Mouse (Mus musculus): ENCODE results near the gene Glrp1. TPM values are rescaled to one million over a fixed set of nuclear protein-coding genes. Genes with fewer than 3 reads are reported as not detected.

Gene Glrp1
- polyA plus RNA-seq, 1 experiment: 1.7 TPM

DNA sequence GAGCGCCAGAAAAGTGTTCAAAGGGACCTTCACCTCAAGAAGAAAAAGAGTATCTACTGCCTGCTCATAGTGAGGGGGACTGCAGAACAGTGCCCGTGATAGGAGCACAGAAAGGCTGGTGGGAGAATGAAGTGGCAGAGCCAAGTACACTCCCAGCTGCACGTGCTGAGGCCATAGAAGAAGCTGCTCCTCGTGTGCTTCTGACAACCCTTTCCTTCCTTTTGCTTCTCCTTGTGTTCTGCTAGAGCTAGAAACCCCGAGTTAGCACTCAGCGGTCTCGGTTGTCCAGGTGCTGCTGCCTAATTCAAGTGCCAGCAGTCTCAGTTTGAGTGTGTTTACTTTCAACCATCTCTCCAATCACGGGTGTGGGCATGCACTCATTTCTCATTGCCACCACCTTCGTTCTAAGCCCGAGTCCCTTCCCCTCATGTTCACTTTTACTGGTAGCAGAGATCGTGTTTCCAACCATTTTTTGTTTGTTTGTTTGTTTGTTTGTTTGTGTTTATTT, 10.6 kb downstream of the Glrp1 start:
- no peaks in the 10 kb centered on the region for H3K4me1 ChIP-seq (ENCODE audit: control insufficient read depth, insufficient read depth, low read length)
- TF ChIP-seq POLR2A (IDR thresholded peaks at IDR 0.05; ENCODE audit: control insufficient read depth, low read depth, low read length) (no peak), CTCF (IDR thresholded peaks at IDR 0.05; ENCODE audit: control insufficient read depth, insufficient read depth, insufficient replicate concordance, low read depth, low read length) (no peak)
- no peak overlapping the region for H3K27ac ChIP-seq (ENCODE audit: control insufficient read depth, insufficient read depth, low read depth, low read length)
- H3K36me3 ChIP-seq (ENCODE audit: control insufficient read depth, insufficient read depth, low read length): no peaks in the 10 kb centered on the region
- H3K4me3 ChIP-seq (ENCODE audit: control insufficient read depth, low read depth, low read length): peak overlapping the region; percentile 63
- no peaks in the 10 kb centered on the region for H3K27me3 ChIP-seq (ENCODE audit: control insufficient read depth, insufficient read depth, low read length)

- no peaks in the 10 kb centered on the region for H3K27me3 ChIP-seq (ENCODE audit: control insufficient read depth, insufficient read depth, low read length)
Measured at GRCm38 (mm10) chr1:88497407-88497806, 12.5 kb downstream of the Glrp1 start.

DNA sequence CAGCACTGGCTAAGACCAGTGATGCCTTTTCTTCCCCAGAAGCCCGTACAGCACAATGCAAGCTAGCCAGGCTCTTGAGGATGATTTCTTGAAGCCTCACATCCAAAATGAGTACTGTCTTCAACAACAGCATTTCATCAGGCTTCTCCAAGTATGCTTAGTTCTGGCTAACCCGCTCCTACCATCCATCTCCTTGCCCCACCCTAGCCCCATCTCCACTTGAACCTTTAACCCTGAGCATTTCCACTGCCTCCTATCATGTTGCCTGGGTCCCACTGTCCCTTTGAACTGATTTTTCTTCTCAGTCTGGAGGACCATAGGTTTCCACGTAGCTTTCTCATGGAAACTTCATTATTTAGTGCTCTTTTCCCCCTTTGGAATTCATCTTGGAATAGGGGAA, 17.5 kb downstream of the Glrp1 start:
- Histone ChIP-seq H3K27me3 (ENCODE audit: control insufficient read depth, insufficient read depth, low read length) (no peaks in the 10 kb centered on the region), H3K4me1 (ENCODE audit: control insufficient read depth, insufficient read depth, low read length) (peaks cover 11% of the 10 kb centered on the region), H3K36me3 (ENCODE audit: control insufficient read depth, insufficient read depth, low read length) (no peaks in the 10 kb centered on the region), H3K4me3 (ENCODE audit: control insufficient read depth, low read depth, low read length) (no peak overlapping the region), H3K27ac (ENCODE audit: control insufficient read depth, insufficient read depth, low read depth, low read length) (no peak overlapping the region)
- TF ChIP-seq CTCF (IDR thresholded peaks at IDR 0.05; ENCODE audit: control insufficient read depth, insufficient read depth, insufficient replicate concordance, low read depth, low read length) (no peak), POLR2A (IDR thresholded peaks at IDR 0.05; ENCODE audit: control insufficient read depth, low read depth, low read length) (no peak)

More at GRCm38 (mm10) chr1:88497407-88497806, 12.5 kb downstream of the Glrp1 start:
- TF ChIP-seq CTCF (IDR thresholded peaks at IDR 0.05; ENCODE audit: control insufficient read depth, insufficient read depth, insufficient replicate concordance, low read depth, low read length) (no peak), POLR2A (IDR thresholded peaks at IDR 0.05; ENCODE audit: control insufficient read depth, low read depth, low read length) (no peak)
- H3K27ac ChIP-seq (ENCODE audit: control insufficient read depth, insufficient read depth, low read depth, low read length): no peak overlapping the region
- no peaks in the 10 kb centered on the region for H3K4me1 ChIP-seq (ENCODE audit: control insufficient read depth, insufficient read depth, low read length)
- H3K36me3 ChIP-seq (ENCODE audit: control insufficient read depth, insufficient read depth, low read length): no peaks in the 10 kb centered on the region
- no peak overlapping the region for H3K4me3 ChIP-seq (ENCODE audit: control insufficient read depth, low read depth, low read length)

DNA sequence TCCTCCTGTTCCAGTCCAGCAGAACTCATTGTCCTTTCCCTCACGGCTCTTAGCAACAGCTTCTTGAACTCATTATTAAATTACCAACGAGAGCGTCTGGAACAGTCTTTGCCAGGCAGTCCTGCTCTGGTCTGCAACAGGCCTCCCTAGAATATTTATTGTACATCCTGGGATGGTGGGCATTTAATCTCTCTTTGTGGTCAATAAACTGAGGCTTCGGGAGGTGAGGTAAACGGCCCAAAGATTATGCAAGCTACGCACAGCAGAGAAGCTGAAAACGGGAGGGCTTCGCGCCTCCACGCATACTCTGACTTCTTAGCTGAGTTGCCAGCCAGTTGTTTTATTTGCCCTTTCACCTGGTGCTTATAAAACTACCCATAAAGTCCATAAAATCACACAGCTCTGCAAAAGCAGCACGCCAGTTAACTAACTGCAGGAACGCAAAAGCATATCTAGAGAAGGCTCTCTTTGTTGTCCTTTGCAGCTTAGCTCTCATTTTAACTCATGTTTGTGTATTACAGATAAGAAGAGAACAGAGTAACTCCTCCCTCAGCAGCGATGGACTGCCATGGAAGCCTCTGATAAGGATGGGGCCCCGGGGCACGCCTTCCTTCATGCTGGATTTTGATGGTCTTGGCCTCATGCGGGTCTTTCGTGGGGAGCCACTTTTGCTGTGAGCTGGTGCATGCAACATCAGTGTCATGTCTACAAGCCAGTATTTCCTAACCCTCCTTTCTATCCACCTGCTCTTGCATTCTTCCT, 18.1 kb downstream of the Glrp1 start:
- no peaks in the 10 kb centered on the region for H3K27me3 ChIP-seq (ENCODE audit: control insufficient read depth, insufficient read depth, low read length)
- H3K4me3 ChIP-seq (ENCODE audit: control insufficient read depth, low read depth, low read length): no peak overlapping the region
- TF ChIP-seq CTCF (IDR thresholded peaks at IDR 0.05; ENCODE audit: control insufficient read depth, insufficient read depth, insufficient replicate concordance, low read depth, low read length): no peak
- TF ChIP-seq POLR2A (IDR thresholded peaks at IDR 0.05; ENCODE audit: control insufficient read depth, low read depth, low read length): no peak
- H3K4me1 ChIP-seq (ENCODE audit: control insufficient read depth, insufficient read depth, low read length): peaks cover 11% of the 10 kb centered on the region
- no peaks in the 10 kb centered on the region for H3K36me3 ChIP-seq (ENCODE audit: control insufficient read depth, insufficient read depth, low read length)
- H3K27ac ChIP-seq (ENCODE audit: control insufficient read depth, insufficient read depth, low read depth, low read length): no peak overlapping the region

- H3K4me1 ChIP-seq (ENCODE audit: control insufficient read depth, insufficient read depth, low read length): peaks cover 11% of the 10 kb centered on the region
- H3K27me3 ChIP-seq (ENCODE audit: control insufficient read depth, insufficient read depth, low read length): no peaks in the 10 kb centered on the region
- no peaks in the 10 kb centered on the region for H3K36me3 ChIP-seq (ENCODE audit: control insufficient read depth, insufficient read depth, low read length)
- no peak overlapping the region for H3K27ac ChIP-seq (ENCODE audit: control insufficient read depth, insufficient read depth, low read depth, low read length)
- peak overlapping the region; percentile 57 for H3K4me3 ChIP-seq (ENCODE audit: control insufficient read depth, low read depth, low read length)
- TF ChIP-seq CTCF (IDR thresholded peaks at IDR 0.05; ENCODE audit: control insufficient read depth, insufficient read depth, insufficient replicate concordance, low read depth, low read length): no peak
Measured at GRCm38 (mm10) chr1:88490164-88490563, 19.7 kb downstream of the Glrp1 start.

- Histone ChIP-seq H3K36me3 (ENCODE audit: control insufficient read depth, insufficient read depth, low read length) (no peaks in the 10 kb centered on the region), H3K27me3 (ENCODE audit: control insufficient read depth, insufficient read depth, low read length) (no peaks in the 10 kb centered on the region), H3K4me1 (ENCODE audit: control insufficient read depth, insufficient read depth, low read length) (peaks cover 11% of the 10 kb centered on the region), H3K4me3 (ENCODE audit: control insufficient read depth, low read depth, low read length) (no peak overlapping the region), H3K27ac (ENCODE audit: control insufficient read depth, insufficient read depth, low read depth, low read length) (no peak overlapping the region)
- TF ChIP-seq CTCF (IDR thresholded peaks at IDR 0.05; ENCODE audit: control insufficient read depth, insufficient read depth, insufficient replicate concordance, low read depth, low read length): no peak
- TF ChIP-seq POLR2A (IDR thresholded peaks at IDR 0.05; ENCODE audit: control insufficient read depth, low read depth, low read length): no peak
Measured at GRCm38 (mm10) chr1:88488957-88489356, 20.9 kb downstream of the Glrp1 start.

- Histone ChIP-seq H3K27ac (ENCODE audit: control insufficient read depth, insufficient read depth, low read depth, low read length) (no peak overlapping the region), H3K4me1 (ENCODE audit: control insufficient read depth, insufficient read depth, low read length) (peaks cover 11% of the 10 kb centered on the region), H3K27me3 (ENCODE audit: control insufficient read depth, insufficient read depth, low read length) (no peaks in the 10 kb centered on the region), H3K36me3 (ENCODE audit: control insufficient read depth, insufficient read depth, low read length) (no peaks in the 10 kb centered on the region), H3K4me3 (ENCODE audit: control insufficient read depth, low read depth, low read length) (no peak overlapping the region)
- TF ChIP-seq CTCF (IDR thresholded peaks at IDR 0.05; ENCODE audit: control insufficient read depth, insufficient read depth, insufficient replicate concordance, low read depth, low read length): no peak
Measured at GRCm38 (mm10) chr1:88486336-88486735, 23.5 kb downstream of the Glrp1 start.

All from testis, adult 2 months (tissue).